Mouse (Mus musculus) G1E (cell line): ENCODE data around the gene Per3.

Experiments
- CTCF ChIP-seq: IDR thresholded peaks from 2 replicates; pipeline ENCODE4 v1.5.1; 2012; ENCODE audit warnings: low read depth, low read length, inconsistent platforms, mixed read lengths
- GATA1 ChIP-seq: IDR thresholded peaks from 2 replicates; pipeline ENCODE4 v1.6.1; 2012; ENCODE audit warnings: borderline replicate concordance, low read length, inconsistent platforms, mixed read lengths

GRCm38 (mm10) chr4:151088819-151089218 is 44.4 kb upstream of the Per3 start:
- TF ChIP-seq GATA1: no peak
- TF ChIP-seq CTCF: no peak
